Mouse (Mus musculus): ENCODE measurements at regions not wholly inside any gene's neighbourhood (a gene's known extent, or its start where the extent isn't known, plus 50 kb on each side); places are given as distances from the start of the nearest gene placed in this dataset.

- in situ Hi-C loops (cut with MboI, MseI): no loop called here
These were observed 372.0 kb upstream of the Nr5a2 start for GRCm38 (mm10) chr1:137332108-137332769.

GRCm38 (mm10) chr1:137331746-137332107, 371.5 kb upstream of the Nr5a2 start:
- in situ Hi-C loops (cut with MboI, MseI): no loop called here

GRCm38 (mm10) chr1:137330634-137331033, 370.4 kb upstream of the Nr5a2 start:
- in situ Hi-C loops (cut with MboI, MseI): no loop called here

GRCm38 (mm10) chr1:137323884-137324594, 363.8 kb upstream of the Nr5a2 start:
- in situ Hi-C loops (cut with MboI, MseI): no loop called here

- in situ Hi-C loops (cut with MboI, MseI): no loop called here
These were observed 362.9 kb upstream of the Nr5a2 start for GRCm38 (mm10) chr1:137323035-137323680.

- in situ Hi-C loops (cut with MboI, MseI): no loop called here
These were observed 342.6 kb upstream of the Nr5a2 start for GRCm38 (mm10) chr1:137302757-137303422.

- in situ Hi-C loops (cut with MboI, MseI): no loop called here
These were observed 337.7 kb upstream of the Nr5a2 start for GRCm38 (mm10) chr1:137297780-137298569.

GRCm38 (mm10) chr1:137289456-137289855, 329.2 kb upstream of the Nr5a2 start:
- in situ Hi-C loops (cut with MboI, MseI): no loop called here

- in situ Hi-C loops (cut with MboI, MseI): no loop called here
These were observed 323.0 kb upstream of the Nr5a2 start for GRCm38 (mm10) chr1:137283291-137283690.

- in situ Hi-C loops (cut with MboI, MseI): no loop called here
These were observed 322.2 kb upstream of the Nr5a2 start for GRCm38 (mm10) chr1:137282457-137282856.

- in situ Hi-C loops (cut with MboI, MseI): no loop called here
These were observed 320.4 kb upstream of the Nr5a2 start for GRCm38 (mm10) chr1:137280391-137281386.

- in situ Hi-C loops (cut with MboI, MseI): no loop called here
These were observed 319.7 kb upstream of the Nr5a2 start for GRCm38 (mm10) chr1:137279981-137280380.

- in situ Hi-C loops (cut with MboI, MseI): loop anchor here (25.0 kb wide), 1 partner anchor 1209 kb away; the partner anchor contains the start of genes Ascl5 and Cacna1s
These were observed 310.7 kb upstream of the Nr5a2 start for GRCm38 (mm10) chr1:137270659-137271612.

GRCm38 (mm10) chr1:137262806-137263370, 302.6 kb upstream of the Nr5a2 start:
- in situ Hi-C loops (cut with MboI, MseI): loop anchor here (5.0 to 25.0 kb wide), 2 partner anchors 96 to 1201 kb away; partner anchors contain the start of genes Ascl5 and Cacna1s

GRCm38 (mm10) chr1:137262121-137262525, 301.9 kb upstream of the Nr5a2 start:
- in situ Hi-C loops (cut with MboI, MseI): loop anchor here (5.0 to 25.0 kb wide), 2 partner anchors 95 to 1200 kb away; partner anchors contain the start of genes Ascl5 and Cacna1s

- in situ Hi-C loops (cut with MboI, MseI): loop anchor here (25.0 kb wide), 1 partner anchor 1194 kb away; the partner anchor contains the start of genes Ascl5 and Cacna1s
These were observed 296.0 kb upstream of the Nr5a2 start for GRCm38 (mm10) chr1:137256294-137256693.

- in situ Hi-C loops (cut with MboI, MseI): loop anchor here (25.0 kb wide), 1 partner anchor 1193 kb away; the partner anchor contains the start of genes Ascl5 and Cacna1s
These were observed 294.8 kb upstream of the Nr5a2 start for GRCm38 (mm10) chr1:137255041-137255440.

- in situ Hi-C loops (cut with MboI, MseI): loop anchor here (25.0 kb wide), 1 partner anchor 1192 kb away; the partner anchor contains the start of genes Ascl5 and Cacna1s
These were observed 294.4 kb upstream of the Nr5a2 start for GRCm38 (mm10) chr1:137254634-137255033.
